Mouse (Mus musculus) right cerebral cortex, postnatal 4 days (tissue): ENCODE results near the gene Prpf3.
"Not testable (repeated sequence)": the region's sequence is repeated elsewhere in the genome, so short reads cannot be mapped to it uniquely, and the experiment has no call there.

ENCODE experiments used
- DNase-seq: peaks from one replicate; pipeline ENCODE4 v3.0.0-alpha.2; 2022

The Prpf3 gene

GRCm38 (mm10) chr3:95855502-95856089 is at the start of gene Prpf3:
Gene Prpf3, minus strand, starts transcription at chr3:95855885.
- peak; percentile 91 for DNase-seq

GRCm38 (mm10) chr3:95904568-95904967 is 48.9 kb upstream of the Prpf3 start, which contains the start of gene Car14:
Gene Car14, minus strand, starts transcription at chr3:95904691.
- DNase-seq: no peak

- DNase-seq: no peak
These were observed 48.2 kb upstream of the Prpf3 start for GRCm38 (mm10) chr3:95903753-95904502.

- no peak for DNase-seq
These were observed 47.0 kb upstream of the Prpf3 start for GRCm38 (mm10) chr3:95902643-95903042.

GRCm38 (mm10) chr3:95902373-95902625 is 46.6 kb upstream of the Prpf3 start:
- no peak for DNase-seq

GRCm38 (mm10) chr3:95901616-95902372 is 46.1 kb upstream of the Prpf3 start:
- no peak for DNase-seq

- DNase-seq: no peak
These were observed 44.3 kb upstream of the Prpf3 start for GRCm38 (mm10) chr3:95899800-95900524.

- DNase-seq: not testable (repeated sequence)
These were observed 39.8 kb upstream of the Prpf3 start for GRCm38 (mm10) chr3:95895501-95895900.

GRCm38 (mm10) chr3:95894317-95895160 is 38.9 kb upstream of the Prpf3 start:
- DNase-seq: peak; percentile 44

- DNase-seq: peak; percentile 86
These were observed 38.1 kb upstream of the Prpf3 start, which contains the start of gene Aph1a for GRCm38 (mm10) chr3:95893606-95894316. Gene Aph1a, plus strand, starts transcription at chr3:95893969.

- DNase-seq: no peak
These were observed 37.4 kb upstream of the Prpf3 start for GRCm38 (mm10) chr3:95893126-95893525.

GRCm38 (mm10) chr3:95892066-95893052 is 36.7 kb upstream of the Prpf3 start:
- DNase-seq: no peak

GRCm38 (mm10) chr3:95891211-95892065 is 35.8 kb upstream of the Prpf3 start, which contains the start of gene BC028528:
Gene BC028528, minus strand, starts transcription at chr3:95892005.
- DNase-seq: no peak

- no peak for DNase-seq
These were observed 34.0 kb upstream of the Prpf3 start for GRCm38 (mm10) chr3:95889664-95890063.

- DNase-seq: no peak
These were observed 31.9 kb upstream of the Prpf3 start for GRCm38 (mm10) chr3:95887596-95887995.

- no peak for DNase-seq
These were observed 28.7 kb upstream of the Prpf3 start for GRCm38 (mm10) chr3:95884400-95884799.

GRCm38 (mm10) chr3:95882816-95883425 is 27.2 kb upstream of the Prpf3 start:
- DNase-seq: peak; percentile 69

GRCm38 (mm10) chr3:95881979-95882815 is 26.5 kb upstream of the Prpf3 start, which contains the start of gene Ciart:
Gene Ciart, minus strand, starts transcription at chr3:95882251.
- DNase-seq: peak; percentile 90
